In genomic region chr16:21788581-21788980, GRCm38 (mm10) we compare ENCODE assay signal across 12 mouse cellular contexts. TPM values are rescaled to one million over a fixed set of nuclear protein-coding genes. Genes with fewer than 3 reads are reported as not detected.
DNase-seq lines count a peak whose midpoint lies in the region; ATAC-seq and TF ChIP-seq lines count a peak whose summit lies in the region.
"Had no signal": no experiment of that assay in that cellular context is flagged by ENCODE, and none has a peak within 500 bp of the region (broad histone marks: within the 10 kb centered on the region; RNA-seq: fewer than 3 reads in every experiment).

No protein-coding gene starts in this region.

- no peak overlapping the region for H3K4me3 ChIP-seq in forebrain, postnatal 0 days (ENCODE audit: low read depth, low read length)
- H3K4me3 ChIP-seq in forebrain, embryonic 10.5 days: no peak overlapping the region
- no peak overlapping the region for H3K4me3 ChIP-seq in lung, embryonic 14.5 days (ENCODE audit: low read depth, low read length)
- H3K4me3 ChIP-seq in small intestine, adult 2 months (ENCODE audit: low read depth, low read length): no peak overlapping the region

- H3K4me1 ChIP-seq in forebrain, postnatal 0 days (ENCODE audit: insufficient read depth): peaks cover 10% of the 10 kb centered on the region; the same call in 1 of the 2 replicates
- peaks cover 17% of the 10 kb centered on the region for H3K4me1 ChIP-seq in forebrain, embryonic 10.5 days
- no peaks in the 10 kb centered on the region for H3K4me1 ChIP-seq in lung, embryonic 14.5 days (ENCODE audit: insufficient read depth)
- peaks cover 3% of the 10 kb centered on the region for H3K4me1 ChIP-seq in small intestine, adult 2 months (ENCODE audit: control insufficient read depth, insufficient read depth, insufficient read length, low read length)

- no peak overlapping the region for H3K9ac ChIP-seq in forebrain, postnatal 0 days
- H3K9ac ChIP-seq in lung, embryonic 14.5 days: no peak overlapping the region

- H3K9me3 ChIP-seq in forebrain, postnatal 0 days (ENCODE audit: low read length): no peaks in the 10 kb centered on the region
- no peaks in the 10 kb centered on the region for H3K9me3 ChIP-seq in forebrain, embryonic 10.5 days
- H3K9me3 ChIP-seq in lung, embryonic 14.5 days (ENCODE audit: low read depth, low read length): no peaks in the 10 kb centered on the region
- H3K9me3 ChIP-seq: hindbrain, embryonic 12.5 days had no signal

- 60% methylated on average over 3 of the region's 3 CpGs for WGBS in forebrain, postnatal 0 days
- WGBS in forebrain, embryonic 10.5 days: 61% methylated on average over 3 of the region's 3 CpGs
- WGBS in lung, embryonic 14.5 days: 44% methylated on average over 3 of the region's 3 CpGs
- 19% methylated on average over 3 of the region's 3 CpGs for WGBS in small intestine, adult 2 months

- H3K27ac ChIP-seq in forebrain, postnatal 0 days (ENCODE audit: low read depth, low read length): no peak overlapping the region
- H3K27ac ChIP-seq in forebrain, embryonic 10.5 days: no peak overlapping the region
- no peak overlapping the region for H3K27ac ChIP-seq in lung, embryonic 14.5 days (ENCODE audit: low read depth)
- H3K27ac ChIP-seq in small intestine, adult 2 months (ENCODE audit: insufficient read depth, low read depth, low read length): peak overlapping the region; percentile 92
- H3K27ac ChIP-seq: hindbrain, embryonic 12.5 days had no signal

- no peak for ATAC-seq in forebrain, postnatal 0 days
- ATAC-seq in lung, embryonic 14.5 days (ENCODE audit: insufficient read depth): no peak

- no peak for TF ChIP-seq POLR2A in small intestine, adult 2 months (IDR thresholded peaks at IDR 0.05; ENCODE audit: low read depth, low read length)

- H3K36me3 ChIP-seq in forebrain, postnatal 0 days (ENCODE audit: insufficient read depth): no peaks in the 10 kb centered on the region
- no peaks in the 10 kb centered on the region for H3K36me3 ChIP-seq in forebrain, embryonic 10.5 days (replicated peaks)
- no peaks in the 10 kb centered on the region for H3K36me3 ChIP-seq in lung, embryonic 14.5 days (ENCODE audit: insufficient read depth)
- no peaks in the 10 kb centered on the region for H3K36me3 ChIP-seq in small intestine, adult 2 months (ENCODE audit: control insufficient read depth, insufficient read depth, low read length)
- H3K36me3 ChIP-seq: hindbrain, embryonic 12.5 days had no signal

- no peak for DNase-seq in forebrain, postnatal 0 days
- DNase-seq in forebrain, embryonic 10.5 days (ENCODE audit: extremely low spot score, low spot score): no peak
- no peak for DNase-seq in lung, embryonic 14.5 days
- DNase-seq in lung, postnatal 4 days: no peak
- DNase-seq in kidney, adult 9 months: peak; percentile 72
- no peak for DNase-seq in lung, adult 18-20 months
- DNase-seq in gastrocnemius, postnatal 25 days: no peak
- DNase-seq: B cell, adult 2 months; heart, adult 18-20 months; layer of hippocampus, postnatal 36 days had no signal

- peak; percentile 39; the same call in 1 of the 2 replicates for TF ChIP-seq CTCF in forebrain, postnatal 0 days (IDR thresholded peaks at IDR 0.05; ENCODE audit: low read depth)
- TF ChIP-seq CTCF in lung, embryonic 14.5 days (IDR thresholded peaks at IDR 0.05; ENCODE audit: low read depth): peak; percentile 39
- no peak for TF ChIP-seq CTCF in small intestine, adult 2 months (IDR thresholded peaks at IDR 0.05; ENCODE audit: extremely low read depth, insufficient read length, insufficient replicate concordance, low read depth, low read length)

- H3K4me2 ChIP-seq in forebrain, postnatal 0 days (ENCODE audit: low read depth): no peak overlapping the region
- H3K4me2 ChIP-seq in lung, embryonic 14.5 days: no peak overlapping the region

- no peaks in the 10 kb centered on the region for H3K27me3 ChIP-seq in forebrain, postnatal 0 days (ENCODE audit: insufficient read depth, low read length)
- peaks cover 16% of the 10 kb centered on the region for H3K27me3 ChIP-seq in forebrain, embryonic 10.5 days (ENCODE audit: poor library complexity, severe bottlenecking)
- no peaks in the 10 kb centered on the region for H3K27me3 ChIP-seq in lung, embryonic 14.5 days (ENCODE audit: insufficient read depth, low read length)
- H3K27me3 ChIP-seq in small intestine, adult 2 months (ENCODE audit: control insufficient read depth, insufficient read depth, low read length): no peaks in the 10 kb centered on the region
- H3K27me3 ChIP-seq: hindbrain, embryonic 12.5 days had no signal

RNA-seq across cellular contexts. Expression of gene Ehhadh, which starts 1.0 kb away (rescaled TPM):
- total RNA-seq in forebrain, postnatal 0 days (2014; rRNA removed): 1.6 and 1.9 TPM in 2 replicates
- polyA plus RNA-seq in forebrain, postnatal 0 days (2015; fragmentation: Nextera tagmentation; extraction: Ambion mirVana): 1.3 and 1.4 TPM in 2 replicates
- polyA plus RNA-seq in forebrain, embryonic 10.5 days (2016; fragmentation: Nextera tagmentation; extraction: Ambion mirVana): 1.7 and 1.9 TPM in 2 replicates
- polyA plus RNA-seq in lung, embryonic 14.5 days (2014; fragmentation: Nextera tagmentation; extraction: Ambion mirVana): 1.6 and 2.4 TPM in 2 replicates
- 20.4 and 21.1 TPM in 2 replicates for polyA plus RNA-seq in small intestine, adult 2 months (2012; rRNA removed)
- total RNA-seq in gastrocnemius, postnatal 25 days (2021): 1 to 10 TPM; 3.4 to 4.4 TPM

RNA-seq across cellular contexts. Expression of gene Map3k13, which starts 5.6 kb away (rescaled TPM):
- 7.0 and 8.7 TPM in 2 replicates for total RNA-seq in forebrain, postnatal 0 days (2014; rRNA removed)
- polyA plus RNA-seq in forebrain, postnatal 0 days (2015; fragmentation: Nextera tagmentation; extraction: Ambion mirVana): 1.3 and 3.0 TPM in 2 replicates
- 1.1 and 1.7 TPM in 2 replicates for polyA plus RNA-seq in forebrain, embryonic 10.5 days (2016; fragmentation: Nextera tagmentation; extraction: Ambion mirVana)
- polyA plus RNA-seq in lung, embryonic 14.5 days (2014; fragmentation: Nextera tagmentation; extraction: Ambion mirVana): 0.65 and 0.95 TPM in 2 replicates
- 4.6 and 11.2 TPM in 2 replicates for polyA plus RNA-seq in small intestine, adult 2 months (2012; rRNA removed)
- total RNA-seq in gastrocnemius, postnatal 25 days (2021): under 1 TPM; 0.41 to 0.46 TPM
